Mouse (Mus musculus) hindbrain, embryonic 14.5 days (tissue): Measurements from ENCODE around the gene Mex3d. TPM values are rescaled to one million over a fixed set of nuclear protein-coding genes. Genes with fewer than 3 reads are reported as not detected.

Source experiments
- ATAC-seq: fragments of 200-750 bp; cut with Nextera tagmentation; 2 replicates; pipeline ENCODE4 v1.8.0; 2017; ENCODE audit warnings: moderate number of reproducible peaks, mild to moderate bottlenecking, moderate TSS enrichment, moderate library complexity; ENCODE audit not compliant: low FRiP score
- DNase-seq: peaks from one replicate; pipeline ENCODE4 v3.0.0-alpha.2; 2015; ENCODE audit warnings: low spot score
- H3K27ac ChIP-seq: fragments of 300-500 bp; sonication (generic); 2 replicates; pipeline ENCODE4 v1.5.1; 2014; ENCODE audit warnings: mild to moderate bottlenecking, moderate library complexity
- H3K27me3 ChIP-seq: fragments of 300-500 bp; sonication (generic); 2 replicates; pipeline ENCODE4 v1.6.1; 2014; ENCODE audit warnings: mild to moderate bottlenecking, low read length, mixed read lengths; ENCODE audit not compliant: control insufficient read depth, insufficient read depth
- H3K36me3 ChIP-seq: fragments of 300-500 bp; sonication (generic); replicated peaks from 2 replicates; pipeline ENCODE4 v1.6.1; 2014; ENCODE audit not compliant: control insufficient read depth, insufficient read depth
- H3K4me1 ChIP-seq: fragments of 300-500 bp; sonication (generic); replicated peaks from 2 replicates; pipeline ENCODE4 v1.6.1; 2014; ENCODE audit warnings: antibody characterized with exemption, low read length, mixed read lengths; ENCODE audit not compliant: control insufficient read depth, insufficient read depth
- H3K4me2 ChIP-seq: fragments of 300-500 bp; sonication (generic); replicated peaks from 2 replicates; pipeline ENCODE4 v1.6.1; 2014; ENCODE audit warnings: mild to moderate bottlenecking, moderate library complexity
- H3K4me3 ChIP-seq: fragments of 300-500 bp; sonication (generic); replicated peaks from 2 replicates; pipeline ENCODE4 v1.5.1; 2014; ENCODE audit warnings: mild to moderate bottlenecking, low read length
- H3K9ac ChIP-seq: fragments of 300-500 bp; sonication (generic); 2 replicates; pipeline ENCODE4 v1.6.1; 2014
- H3K9me3 ChIP-seq: fragments of 300-500 bp; sonication (generic); 2 replicates; pipeline ENCODE4 v1.6.1; 2016; ENCODE audit warnings: low read length; ENCODE audit not compliant: control insufficient read depth
- WGBS: fragments of 180-500 bp; shearing (Covaris S2); extraction: QIAGEN DNeasy Blood & Tissue Kit; methylation state at CpG from one replicate; pipeline ENCODE4 v1.1.7; 2014; 5-methylcytosine and 5-hydroxymethylcytosine counted together
- polyA plus RNA-seq: library from polyadenylated mRNA; unstranded; fragments of >200 nt; fragmentation: Nextera tagmentation; extraction: Ambion mirVana; gene quantifications from 2 replicates; pipeline ENCODE4 v1.2.1, GENCODE M21; 2014

Gene Mex3d
- polyA plus RNA-seq, 1 experiment from 2014 or later, result 12.3 TPM

- peaks cover 56% of the 10 kb centered on the region for H3K36me3 ChIP-seq
- no peak for ATAC-seq
Measured at GRCm38 (mm10) chr10:80430375-80430980, 43.0 kb upstream of the Mex3d start.

GRCm38 (mm10) chr10:80429800-80430199 is 42.3 kb upstream of the Mex3d start:
- Histone ChIP-seq H3K4me2 (no peak overlapping the region), H3K9me3 (no peaks in the 10 kb centered on the region), H3K27ac (no peak overlapping the region), H3K36me3 (peaks cover 62% of the 10 kb centered on the region), H3K27me3 (no peaks in the 10 kb centered on the region), H3K4me3 (no peak overlapping the region), H3K4me1 (peaks cover 21% of the 10 kb centered on the region), H3K9ac (no peak overlapping the region)
- no peak for ATAC-seq
- WGBS, result 83% methylated on average over 8 of the region's 8 CpGs
- DNase-seq, result no peak

More at GRCm38 (mm10) chr10:80430375-80430980, 43.0 kb upstream of the Mex3d start:
- Histone ChIP-seq H3K9ac (no peak overlapping the region), H3K4me2 (peak overlapping the region; percentile 62; the same call in 1 of the 2 replicates), H3K9me3 (no peaks in the 10 kb centered on the region), H3K4me1 (peaks cover 21% of the 10 kb centered on the region), H3K4me3 (no peak overlapping the region), H3K27me3 (no peaks in the 10 kb centered on the region), H3K27ac (no peak overlapping the region)
- 71% methylated on average over 7 of the region's 8 CpGs for WGBS
- DNase-seq, result no peak

- Histone ChIP-seq H3K9ac (no peak overlapping the region), H3K27me3 (no peaks in the 10 kb centered on the region), H3K9me3 (no peaks in the 10 kb centered on the region), H3K27ac (no peak overlapping the region), H3K4me2 (no peak overlapping the region), H3K4me3 (no peak overlapping the region), H3K36me3 (peaks cover 78% of the 10 kb centered on the region), H3K4me1 (peaks cover 14% of the 10 kb centered on the region; the same call in 1 of the 2 replicates)
- ATAC-seq (no peak), DNase-seq (no peak)
- 94% methylated on average over 3 of the region's 3 CpGs for WGBS
Measured at GRCm38 (mm10) chr10:80425041-80425440, 37.6 kb upstream of the Mex3d start.

GRCm38 (mm10) chr10:80423562-80423961 is 36.1 kb upstream of the Mex3d start:
- no peak overlapping the region for H3K4me3 ChIP-seq
- peak overlapping the region; percentile 80 for H3K27ac ChIP-seq
- H3K4me1 ChIP-seq, result peaks cover 22% of the 10 kb centered on the region; the same call in 1 of the 2 replicates

GRCm38 (mm10) chr10:80421651-80422472 is 34.4 kb upstream of the Mex3d start:
- H3K9me3 ChIP-seq, result no peaks in the 10 kb centered on the region
- H3K4me2 ChIP-seq, result peak overlapping the region; percentile 19
- WGBS, result 75% methylated on average over 9 of the region's 9 CpGs
- H3K36me3 ChIP-seq, result peaks cover 79% of the 10 kb centered on the region
- peak overlapping the region; percentile 80 for H3K27ac ChIP-seq
- H3K9ac ChIP-seq, result peak overlapping the region; percentile 32
- H3K4me3 ChIP-seq, result no peak overlapping the region
- H3K4me1 ChIP-seq, result peaks cover 23% of the 10 kb centered on the region; the same call in 1 of the 2 replicates
- DNase-seq (no peak), ATAC-seq (0 out of 2 replicates have a peak, but pooled peaks have one; percentile 24)
- no peaks in the 10 kb centered on the region for H3K27me3 ChIP-seq

More at GRCm38 (mm10) chr10:80423562-80423961, 36.1 kb upstream of the Mex3d start:
- Histone ChIP-seq H3K36me3 (peaks cover 78% of the 10 kb centered on the region), H3K27me3 (no peaks in the 10 kb centered on the region), H3K4me2 (no peak overlapping the region), H3K9me3 (no peaks in the 10 kb centered on the region), H3K9ac (no peak overlapping the region)
- ATAC-seq (no peak), DNase-seq (no peak)
- WGBS, result 43% methylated on average over 4 of the region's 4 CpGs

- peak overlapping the region; percentile 80; the same call in 1 of the 2 replicates for H3K27ac ChIP-seq
- no peak overlapping the region for H3K4me3 ChIP-seq
- H3K9ac ChIP-seq, result no peak overlapping the region
- no peaks in the 10 kb centered on the region for H3K9me3 ChIP-seq
- peaks cover 23% of the 10 kb centered on the region; the same call in 1 of the 2 replicates for H3K4me1 ChIP-seq
- no peak for DNase-seq
- no peak for ATAC-seq
- H3K27me3 ChIP-seq, result no peaks in the 10 kb centered on the region
- H3K36me3 ChIP-seq, result peaks cover 79% of the 10 kb centered on the region
- no peak overlapping the region for H3K4me2 ChIP-seq
- 95% methylated on average over 8 of the region's 8 CpGs for WGBS
Measured at GRCm38 (mm10) chr10:80421208-80421607, 33.7 kb upstream of the Mex3d start.

GRCm38 (mm10) chr10:80420729-80421128 is 33.3 kb upstream of the Mex3d start:
- no peak overlapping the region for H3K9ac ChIP-seq
- H3K27ac ChIP-seq, result no peak overlapping the region
- DNase-seq, result no peak
- ATAC-seq, result no peak
- no peaks in the 10 kb centered on the region for H3K27me3 ChIP-seq
- no peak overlapping the region for H3K4me2 ChIP-seq
- WGBS, result 90% methylated on average over 10 of the region's 10 CpGs
- H3K4me1 ChIP-seq, result peaks cover 23% of the 10 kb centered on the region; the same call in 1 of the 2 replicates
- no peaks in the 10 kb centered on the region for H3K9me3 ChIP-seq
- H3K4me3 ChIP-seq, result no peak overlapping the region
- H3K36me3 ChIP-seq, result peaks cover 79% of the 10 kb centered on the region

GRCm38 (mm10) chr10:80419419-80419818 is 32.0 kb upstream of the Mex3d start:
- H3K27ac ChIP-seq, result peak overlapping the region; percentile 26; the same call in 1 of the 2 replicates
- DNase-seq, result no peak
- H3K4me3 ChIP-seq, result no peak overlapping the region
- no peaks in the 10 kb centered on the region for H3K27me3 ChIP-seq
- no peak overlapping the region for H3K4me2 ChIP-seq
- peaks cover 23% of the 10 kb centered on the region; the same call in 1 of the 2 replicates for H3K4me1 ChIP-seq
- WGBS, result 63% methylated on average over 8 of the region's 8 CpGs
- no peaks in the 10 kb centered on the region for H3K9me3 ChIP-seq
- ATAC-seq, result no peak
- H3K9ac ChIP-seq, result no peak overlapping the region
- H3K36me3 ChIP-seq, result peaks cover 79% of the 10 kb centered on the region

- no peaks in the 10 kb centered on the region for H3K9me3 ChIP-seq
- peaks cover 84% of the 10 kb centered on the region for H3K36me3 ChIP-seq
- H3K4me1 ChIP-seq, result peaks cover 23% of the 10 kb centered on the region; the same call in 1 of the 2 replicates
- ATAC-seq (0 out of 2 replicates have a peak, but pooled peaks have one; percentile 10), DNase-seq (peak; percentile 67)
- no peak overlapping the region for H3K9ac ChIP-seq
- peak overlapping the region; percentile 47; the same call in 1 of the 2 replicates for H3K27ac ChIP-seq
- 44% methylated on average over 3 of the region's 3 CpGs for WGBS
- H3K4me3 ChIP-seq, result no peak overlapping the region
- H3K4me2 ChIP-seq, result no peak overlapping the region
- no peaks in the 10 kb centered on the region for H3K27me3 ChIP-seq
Measured at GRCm38 (mm10) chr10:80418311-80418710, 30.9 kb upstream of the Mex3d start.
